Mouse (Mus musculus) forebrain, embryonic 10.5 days (tissue): Measurements from ENCODE around the gene Wnt10a. TPM values are rescaled to one million over a fixed set of nuclear protein-coding genes. Genes with fewer than 3 reads are reported as not detected.

Experiments used
- DNase-seq: peaks from one replicate; pipeline ENCODE4 v3.0.0-alpha.2; 2017; ENCODE audit warnings: low spot score; ENCODE audit errors: extremely low spot score
- H3K27ac ChIP-seq: fragments of 300-500 bp; sonication (generic); 2 replicates; pipeline ENCODE4 v1.5.1; 2016; ENCODE audit warnings: mild to moderate bottlenecking
- H3K27me3 ChIP-seq: fragments of 300-500 bp; sonication (generic); 2 replicates; pipeline ENCODE4 v1.6.1; 2016; ENCODE audit warnings: mild to moderate bottlenecking; ENCODE audit not compliant: poor library complexity, severe bottlenecking
- H3K36me3 ChIP-seq: fragments of 300-500 bp; sonication (generic); replicated peaks from 2 replicates; pipeline ENCODE4 v1.6.1; 2016; ENCODE audit warnings: mild to moderate bottlenecking, moderate library complexity
- H3K4me1 ChIP-seq: fragments of 300-500 bp; sonication (generic); 2 replicates; pipeline ENCODE4 v1.6.1; 2016
- H3K4me3 ChIP-seq: fragments of 300-500 bp; sonication (generic); 2 replicates; pipeline ENCODE4 v1.5.1; 2016; ENCODE audit warnings: mild to moderate bottlenecking, moderate library complexity
- H3K9me3 ChIP-seq: fragments of 300-500 bp; sonication (generic); 2 replicates; pipeline ENCODE4 v1.6.1; 2016; ENCODE audit warnings: mild to moderate bottlenecking, moderate library complexity
- WGBS: fragments of 180-500 bp; shearing (Covaris S2); methylation state at CpG from one replicate; pipeline ENCODE4 v1.1.7; 2016; 5-methylcytosine and 5-hydroxymethylcytosine counted together
- polyA plus RNA-seq: library from polyadenylated mRNA; unstranded; fragments of >200 nt; fragmentation: Nextera tagmentation; extraction: Ambion mirVana; gene quantifications from 2 replicates; pipeline ENCODE4 v1.2.1, GENCODE M21; 2016

Wnt10a gene
- polyA plus RNA-seq, 1 experiment from 2014 or later, result 0.92 TPM

- 88% methylated on average over 5 of the region's 5 CpGs for WGBS
- no peak overlapping the region for H3K27ac ChIP-seq
- DNase-seq, result no peak
- H3K4me3 ChIP-seq, result no peak overlapping the region
- peaks cover 9% of the 10 kb centered on the region; the same call in 1 of the 2 replicates for H3K27me3 ChIP-seq
- H3K36me3 ChIP-seq, result no peaks in the 10 kb centered on the region
- no peaks in the 10 kb centered on the region for H3K9me3 ChIP-seq
- H3K4me1 ChIP-seq, result peaks cover 4% of the 10 kb centered on the region
Measured at GRCm38 (mm10) chr1:74843090-74843489, 51.8 kb downstream of the Wnt10a start.

GRCm38 (mm10) chr1:74846341-74846740 is 55.0 kb downstream of the Wnt10a start:
- no peak overlapping the region for H3K27ac ChIP-seq
- no peak for DNase-seq
- 49% methylated on average over 9 of the region's 9 CpGs for WGBS
- peaks cover 39% of the 10 kb centered on the region for H3K27me3 ChIP-seq
- H3K4me1 ChIP-seq, result peaks cover 19% of the 10 kb centered on the region
- no peaks in the 10 kb centered on the region for H3K36me3 ChIP-seq
- no peak overlapping the region for H3K4me3 ChIP-seq
- H3K9me3 ChIP-seq, result no peaks in the 10 kb centered on the region

DNA sequence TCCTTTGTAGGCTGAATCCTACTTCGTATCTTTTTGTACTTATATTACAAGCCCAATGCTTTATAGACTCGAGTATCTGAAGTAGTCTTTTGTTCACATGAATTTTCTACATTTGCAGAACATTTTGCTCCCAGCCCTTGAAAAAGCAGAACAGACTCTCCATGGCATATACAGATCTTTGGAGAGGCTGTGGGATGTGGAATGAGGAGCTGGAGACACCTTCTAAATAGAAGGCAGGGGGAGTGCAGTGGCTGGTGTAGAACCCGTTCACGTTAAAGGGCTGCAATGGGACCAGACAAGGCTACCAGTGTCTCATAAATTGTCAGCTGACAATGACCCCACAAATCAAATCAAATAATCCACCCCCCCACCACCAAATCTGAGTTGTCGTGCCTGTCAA is 57.6 kb downstream of the Wnt10a start:
- Histone ChIP-seq H3K9me3 (no peaks in the 10 kb centered on the region), H3K4me3 (no peak overlapping the region), H3K27me3 (peaks cover 61% of the 10 kb centered on the region), H3K36me3 (no peaks in the 10 kb centered on the region), H3K4me1 (peaks cover 30% of the 10 kb centered on the region), H3K27ac (no peak overlapping the region)
- DNase-seq, result no peak
- WGBS, result 53% methylated on average over 5 of the region's 5 CpGs

DNA sequence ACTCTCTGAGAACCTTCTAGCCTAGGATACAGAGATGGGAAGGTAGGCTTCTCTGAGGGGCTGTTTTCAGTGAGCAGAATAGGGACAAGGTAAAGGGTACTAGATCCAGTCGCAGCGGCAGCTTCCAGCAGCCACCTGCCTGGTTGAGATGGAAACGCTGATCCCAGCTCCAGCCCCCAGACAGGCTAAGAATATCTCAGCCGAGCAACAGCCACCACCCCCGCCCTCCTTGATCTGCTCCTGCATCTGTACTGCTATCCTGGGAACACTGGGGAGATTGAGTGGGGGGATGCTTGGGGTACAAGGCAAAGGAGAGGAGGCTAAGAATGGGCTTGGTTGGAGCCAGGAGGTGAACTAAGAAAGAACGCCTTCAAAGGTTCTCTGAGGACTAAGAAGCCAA is 58.9 kb downstream of the Wnt10a start:
- Histone ChIP-seq H3K36me3 (no peaks in the 10 kb centered on the region), H3K27me3 (peaks cover 74% of the 10 kb centered on the region), H3K9me3 (no peaks in the 10 kb centered on the region), H3K4me3 (no peak overlapping the region), H3K27ac (no peak overlapping the region), H3K4me1 (peaks cover 43% of the 10 kb centered on the region)
- no peak for DNase-seq
- WGBS, result 16% methylated on average over 6 of the region's 6 CpGs

GRCm38 (mm10) chr1:74851001-74851775 is 59.9 kb downstream of the Wnt10a start:
- no peak overlapping the region; the same call in 1 of the 2 replicates for H3K4me3 ChIP-seq
- H3K9me3 ChIP-seq, result no peaks in the 10 kb centered on the region
- 10% methylated on average over 6 of the region's 6 CpGs for WGBS
- peak overlapping the region; percentile 58; the same call in 1 of the 2 replicates for H3K27ac ChIP-seq
- peaks cover 50% of the 10 kb centered on the region for H3K4me1 ChIP-seq
- peaks cover 83% of the 10 kb centered on the region for H3K27me3 ChIP-seq
- DNase-seq, result no peak
- no peaks in the 10 kb centered on the region for H3K36me3 ChIP-seq

Other genes with a start within 250 kb of the Wnt10a start
- gene Plcd4, start 248.6 kb upstream of the Wnt10a start, polyA plus RNA-seq, result 0.90 and 1.1 TPM in 2 replicates
- gene Usp37, start 247.2 kb upstream of the Wnt10a start, polyA plus RNA-seq, result 53.2 TPM in 2 replicates
- 9.7 and 10.8 TPM in 2 replicates for gene Zfp142, start 203.3 kb upstream of the Wnt10a start, polyA plus RNA-seq
- gene Bcs1l, start 203.2 kb upstream of the Wnt10a start, polyA plus RNA-seq, result 16.8 and 18.1 TPM in 2 replicates
- 37.7 and 40.0 TPM in 2 replicates for gene Rnf25, start 190.1 kb upstream of the Wnt10a start, polyA plus RNA-seq
- 12.0 and 17.6 TPM in 2 replicates for gene Stk36, start 190.1 kb upstream of the Wnt10a start, polyA plus RNA-seq
- gene Ttll4, start 129.8 kb upstream of the Wnt10a start, polyA plus RNA-seq, result 54.9 and 58.0 TPM in 2 replicates
- 10.4 and 11.5 TPM in 2 replicates for gene Cyp27a1, start 77.9 kb upstream of the Wnt10a start, polyA plus RNA-seq
- 0.20 TPM in 1 of 2 replicates, not detected in the other for gene Prkag3, start 42.3 kb upstream of the Wnt10a start, polyA plus RNA-seq
- gene Wnt6, start 19.6 kb upstream of the Wnt10a start, polyA plus RNA-seq, result 9.1 and 10.6 TPM in 2 replicates
- gene Cdk5r2, start 63.4 kb downstream of the Wnt10a start, polyA plus RNA-seq, result 0.22 and 0.25 TPM in 2 replicates
- gene Fev, start 93.9 kb downstream of the Wnt10a start, polyA plus RNA-seq, result not detected in 2 replicates
- not detected in 2 replicates for gene Cryba2, start 101.6 kb downstream of the Wnt10a start, polyA plus RNA-seq
- gene Cfap65, start 144.1 kb downstream of the Wnt10a start, polyA plus RNA-seq, result 0.04 and 0.25 TPM in 2 replicates
- 0.10 TPM in 1 of 2 replicates, not detected in the other for gene Ihh, start 160.2 kb downstream of the Wnt10a start, polyA plus RNA-seq